Mouse (Mus musculus) cortical plate, adult 2 months (tissue): ENCODE data around the gene Ndufaf8. TPM values are rescaled to one million over a fixed set of nuclear protein-coding genes. Genes with fewer than 3 reads are reported as not detected.
A peak's percentile ranks its signal among the peaks of the same experiment; 100 is the strongest.

ENCODE experiments used
- H3K27ac ChIP-seq: fragments of 200-500 bp; 2 replicates; pipeline ENCODE4 v1.5.1; 2012; ENCODE audit warnings: low read length, control low read depth, inconsistent platforms; ENCODE audit not compliant: insufficient read depth
- H3K4me1 ChIP-seq: fragments of 200-500 bp; 2 replicates; pipeline ENCODE4 v1.6.1; 2011; ENCODE audit warnings: low read length; ENCODE audit not compliant: control insufficient read depth, insufficient read depth
- H3K4me3 ChIP-seq: fragments of 200-500 bp; 2 replicates; pipeline ENCODE4 v1.5.1; 2011; ENCODE audit warnings: mild to moderate bottlenecking, low read length, control low read depth; ENCODE audit not compliant: insufficient read depth
- CTCF ChIP-seq: fragments of 200-500 bp; IDR thresholded peaks from 2 replicates; pipeline ENCODE4 v1.5.1; 2011; ENCODE audit warnings: mild to moderate bottlenecking, control low read depth, low read length; ENCODE audit not compliant: insufficient read depth; ENCODE audit errors: extremely low read depth
- POLR2A ChIP-seq: fragments of 200-500 bp; IDR thresholded peaks from 2 replicates; pipeline ENCODE4 v1.6.1; 2011; ENCODE audit warnings: mild to moderate bottlenecking, low read length, control low read depth; ENCODE audit not compliant: insufficient read depth; ENCODE audit errors: extremely low read depth
- polyA plus RNA-seq: library from polyadenylated mRNA; depleted of rRNA; stranded (reverse); fragments of >200 nt; gene quantifications from 2 replicates; pipeline ENCODE4 v1.2.3, GENCODE M21; 2012; rRNA removed

Gene Ndufaf8
- polyA plus RNA-seq, 1 experiment, result 52.8 TPM

- Histone ChIP-seq H3K27ac (peak overlapping the region; percentile 79; the same call in 1 of the 2 replicates), H3K4me1 (peaks cover 10% of the 10 kb centered on the region), H3K4me3 (no peak overlapping the region)
- TF ChIP-seq CTCF, result peak; percentile 37; the same call in 1 of the 2 replicates
- TF ChIP-seq POLR2A, result no peak
These were observed 43.9 kb downstream of the Ndufaf8 start for GRCm38 (mm10) chr11:120142601-120143051.

DNA sequence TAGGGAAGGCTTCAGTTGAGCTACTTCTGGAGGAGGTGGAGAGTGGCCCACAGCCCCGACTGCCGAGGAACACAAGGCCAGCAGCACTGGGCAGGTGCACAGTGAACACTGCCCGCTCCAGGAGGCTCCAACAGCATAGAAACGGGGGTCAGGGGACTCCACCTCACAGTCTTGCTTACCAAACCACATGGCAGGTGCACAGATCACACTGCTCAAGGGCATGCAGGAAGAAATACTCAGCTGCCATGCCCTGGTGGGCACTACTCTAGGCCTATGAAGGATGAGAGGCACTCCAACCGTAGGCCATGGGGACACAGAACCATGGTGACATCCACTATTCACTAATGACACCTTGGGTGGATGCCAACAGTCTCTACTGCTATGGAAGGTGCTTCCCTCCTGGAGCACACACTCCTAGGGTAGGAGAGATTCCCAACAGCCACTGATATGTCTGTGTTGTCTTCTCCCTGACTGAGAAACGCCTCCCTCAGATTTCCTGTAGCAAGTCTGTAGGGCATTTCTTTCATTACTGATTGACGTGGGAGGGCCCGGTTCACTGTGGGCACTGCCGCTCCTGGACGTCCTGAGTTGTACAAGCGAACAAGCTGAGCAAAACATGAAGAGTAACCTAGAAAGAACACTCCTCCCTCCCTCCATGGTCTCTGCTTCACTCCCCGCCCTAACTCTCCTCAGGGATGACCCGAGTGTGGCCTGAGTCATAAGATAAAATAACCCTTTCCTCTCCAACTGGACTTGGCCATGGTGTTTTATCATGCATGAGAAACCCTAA is 45.2 kb downstream of the Ndufaf8 start:
- no peak overlapping the region for H3K27ac ChIP-seq
- peaks cover 7% of the 10 kb centered on the region; the same call in 1 of the 2 replicates for H3K4me1 ChIP-seq
- H3K4me3 ChIP-seq, result no peak overlapping the region
- no peak for TF ChIP-seq CTCF
- no peak for TF ChIP-seq POLR2A

DNA sequence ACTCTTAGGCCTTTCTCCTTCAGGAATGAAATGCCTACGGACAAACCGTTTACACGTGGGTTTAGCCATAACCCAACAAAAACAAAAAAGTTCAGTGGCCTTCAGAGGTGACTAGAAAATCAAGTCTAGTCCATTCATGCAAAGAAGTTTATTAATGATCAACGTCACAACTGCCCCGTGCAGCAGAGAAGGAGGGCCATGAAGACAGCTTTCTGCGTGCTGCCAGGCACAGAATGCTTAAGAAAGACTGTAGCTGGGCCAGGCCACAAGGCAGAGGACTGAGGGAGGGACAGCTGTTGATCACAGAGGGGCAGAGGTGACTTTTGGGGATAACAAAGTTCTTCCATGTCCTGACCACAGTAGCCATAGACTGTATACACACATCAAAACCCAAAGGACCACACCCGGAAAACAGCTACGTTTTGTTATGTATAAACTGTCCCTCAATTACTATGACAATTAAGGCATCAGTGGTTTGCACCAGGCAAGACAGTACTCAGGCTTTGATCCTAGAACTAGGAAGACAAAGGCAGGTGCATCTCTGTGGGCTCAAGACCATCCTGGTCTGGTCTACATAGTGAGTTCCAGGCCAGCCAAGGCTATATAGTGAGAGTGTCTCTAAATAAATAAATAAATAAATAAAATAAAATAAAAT is 49.6 kb downstream of the Ndufaf8 start:
- Histone ChIP-seq H3K4me3 (no peak overlapping the region), H3K27ac (no peak overlapping the region), H3K4me1 (peaks cover 4% of the 10 kb centered on the region)
- TF ChIP-seq POLR2A, result no peak

DNA sequence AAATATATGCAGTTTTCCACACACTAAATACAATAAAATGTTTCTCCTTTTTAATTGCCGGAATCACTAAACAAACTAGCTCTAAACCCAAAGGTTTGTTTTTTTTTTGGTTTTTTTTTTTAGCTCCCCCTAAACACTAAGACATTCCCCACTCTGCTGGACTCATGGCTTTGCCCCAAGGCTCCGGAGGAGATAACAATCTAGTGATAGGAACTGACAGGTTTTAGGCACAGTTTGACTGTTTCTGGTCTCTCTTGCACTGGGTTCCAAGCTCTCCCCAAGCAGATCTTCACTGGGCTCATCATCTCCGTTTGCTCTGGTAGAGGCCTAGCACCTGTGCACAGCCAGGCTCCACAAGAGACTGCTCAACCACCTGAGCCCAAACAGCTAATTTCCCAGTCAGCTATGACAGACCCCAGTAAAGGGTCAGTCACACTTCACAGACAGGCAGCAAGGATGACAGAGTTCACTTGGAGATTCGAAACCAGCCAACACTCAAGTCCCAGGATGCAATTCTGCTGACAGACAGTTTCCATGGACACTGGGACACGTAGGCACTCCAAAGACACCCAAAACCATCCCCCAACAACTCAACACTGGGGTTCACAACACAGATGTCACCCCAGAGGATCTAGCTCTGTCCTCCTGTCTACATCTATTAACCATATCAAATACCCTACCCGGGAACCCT is 50.9 kb downstream of the Ndufaf8 start:
- Histone ChIP-seq H3K4me1 (peaks cover 4% of the 10 kb centered on the region), H3K27ac (no peak overlapping the region), H3K4me3 (peak overlapping the region; percentile 78; the same call in 1 of the 2 replicates)
- no peak for TF ChIP-seq POLR2A
- no peak for TF ChIP-seq CTCF

Other genes starting within 250 kb of the Ndufaf8 start
- gene Chmp6, start 185.5 kb upstream of the Ndufaf8 start, polyA plus RNA-seq, result 44.2 and 48.1 TPM in 2 replicates
- gene Baiap2, start 156.2 kb upstream of the Ndufaf8 start, polyA plus RNA-seq, result 234 and 253 TPM in 2 replicates
- gene Aatk, start 51.8 kb upstream of the Ndufaf8 start, polyA plus RNA-seq, result 208 and 235 TPM in 2 replicates
- 32.1 and 39.6 TPM in 2 replicates for gene Cep131, start 12.1 kb upstream of the Ndufaf8 start, polyA plus RNA-seq
- gene Tepsin, start 197 bp upstream of the Ndufaf8 start, polyA plus RNA-seq, result 30.8 and 32.6 TPM in 2 replicates
- 57.7 and 60.3 TPM in 2 replicates for gene Slc38a10, start 52.4 kb downstream of the Ndufaf8 start, polyA plus RNA-seq
- gene Bahcc1, start 134.0 kb downstream of the Ndufaf8 start, polyA plus RNA-seq, result 10.1 and 10.2 TPM in 2 replicates
- 1,064 and 1,106 TPM in 2 replicates for gene Actg1, start 249.6 kb downstream of the Ndufaf8 start, polyA plus RNA-seq